Mouse (Mus musculus) adrenal gland, postnatal 10 days (tissue): ENCODE measurements around the gene P2rx4. TPM values are rescaled to one million over a fixed set of nuclear protein-coding genes. Genes with fewer than 3 reads are reported as not detected.
"Not testable (repeated sequence)": the region's sequence is repeated elsewhere in the genome, so short reads cannot be mapped to it uniquely, and the experiment has no call there.

Experiments
- DNase-seq: peaks from one replicate; pipeline ENCODE4 v3.0.0; 2021; ENCODE audit warnings: mixed read lengths
- long read RNA-seq, 2 experiments: library from polyadenylated mRNA; stranded (forward); transcript quantifications; one replicate each; pipeline ENCODE4 v2.0.0; 2021
- total RNA-seq, 2 experiments: library from RNA; stranded (reverse); gene quantifications; 2 replicates each; pipeline ENCODE4 v1.2.3; 2021

Gene P2rx4
- total RNA-seq: 10 to 100 TPM; 29.5 to 32.4 TPM
- long read RNA-seq, experiment 1, transcript P2rx4-202 (11 exons, 1,887 nt): minor isoform, 5 of 75 reads
- long read RNA-seq, experiment 1, transcript P2rx4-201 (12 exons, 2,702 nt): major isoform, 60 of 75 reads
- long read RNA-seq, experiment 1, partial matches to known transcripts: 2 of 75 reads
- long read RNA-seq, experiment 1, other reads (novel, unspliced or antisense): 6 of 75 reads
- long read RNA-seq, experiment 2, transcript P2rx4-201 (12 exons, 2,702 nt): major isoform, 20 of 27 reads
- long read RNA-seq, experiment 2, partial matches to known transcripts: 1 of 27 reads
- long read RNA-seq, experiment 2, other reads (novel, unspliced or antisense): 3 of 27 reads

DNA sequence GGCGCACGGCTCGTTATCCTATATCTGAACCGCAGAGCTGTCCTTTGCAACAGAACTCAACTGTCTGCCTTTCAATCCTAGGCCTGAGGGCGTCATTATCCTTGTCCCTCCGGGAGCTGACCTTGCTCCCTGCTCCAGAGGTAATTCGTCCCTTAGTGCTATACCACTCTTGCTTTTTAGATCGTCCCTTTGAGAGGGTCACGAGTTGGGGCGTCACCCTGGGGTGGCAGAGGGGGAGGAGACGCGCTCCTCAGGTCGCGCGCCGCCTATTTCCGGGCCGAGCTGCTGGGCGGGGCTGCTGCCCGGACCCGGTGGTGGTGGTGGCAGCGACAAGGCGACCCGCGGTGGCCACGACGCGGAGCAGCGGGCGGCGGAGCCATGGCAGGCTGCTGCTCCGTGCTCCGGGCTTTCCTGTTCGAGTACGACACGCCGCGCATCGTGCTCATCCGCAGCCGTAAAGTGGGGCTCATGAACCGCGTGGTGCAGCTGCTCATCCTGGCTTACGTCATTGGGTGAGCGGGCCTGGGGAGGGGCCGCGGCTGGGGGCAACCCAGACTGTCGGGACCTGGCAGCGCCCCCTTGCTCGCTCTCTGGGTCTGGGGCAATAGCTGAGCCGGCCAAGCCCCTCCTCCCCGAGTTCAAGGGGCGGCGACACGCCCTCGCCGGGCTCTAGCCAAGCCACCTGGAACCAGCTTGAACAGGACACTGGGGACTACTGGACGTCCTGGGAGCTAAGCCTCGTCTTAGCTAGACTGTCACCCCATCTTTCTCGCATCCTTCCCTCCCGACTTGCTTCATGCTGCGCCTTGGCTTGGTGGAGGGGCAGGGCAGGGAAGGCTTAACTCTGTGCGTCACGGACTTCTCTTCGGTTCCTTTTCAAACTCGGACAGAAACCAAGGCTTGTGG is at the start of gene P2rx4:
Gene P2rx4, plus strand, starts transcription at position 269 of the 906 bp plus-strand sequence.
- DNase-seq: peak; percentile 86

DNA sequence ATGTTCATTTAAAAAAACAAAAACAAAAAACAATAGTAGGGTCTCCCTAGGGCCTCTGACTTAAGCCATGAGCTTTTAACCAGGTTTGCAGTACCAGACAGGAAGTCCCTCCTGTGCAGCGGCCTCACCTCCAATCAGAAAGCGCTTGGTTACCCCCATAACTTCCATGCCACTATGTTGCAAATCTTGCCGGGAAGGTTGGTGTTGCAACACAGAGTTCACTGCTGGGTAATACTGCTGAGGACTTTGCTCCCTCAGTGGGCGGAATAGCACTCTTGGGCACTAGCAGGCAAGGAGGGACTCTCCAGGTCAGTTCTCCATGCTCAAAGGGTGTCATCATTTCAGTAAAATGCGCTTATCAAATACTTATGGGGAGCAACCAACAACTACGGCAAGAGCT is 44.8 kb upstream of the P2rx4 start:
- DNase-seq: no peak

DNA sequence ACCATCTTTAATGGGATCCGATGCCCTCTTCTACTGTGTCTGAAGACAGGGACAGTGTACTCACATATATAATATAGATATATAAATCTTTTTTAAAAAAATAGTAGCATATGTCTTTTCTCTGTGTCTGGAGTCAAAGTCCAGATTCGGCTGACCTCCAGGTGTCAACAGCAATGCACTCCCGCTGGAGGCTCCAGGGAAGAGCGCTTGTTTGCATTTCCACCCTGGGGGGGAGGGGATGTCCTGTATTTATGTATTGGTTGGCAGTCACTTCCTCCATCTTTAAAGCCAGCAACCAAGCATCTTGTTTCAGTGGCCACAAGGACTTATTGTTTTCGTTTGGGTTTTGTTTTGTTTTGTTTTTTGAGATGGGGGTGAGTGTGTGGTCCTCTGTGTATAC is 42.3 kb upstream of the P2rx4 start:
- no peak for DNase-seq

DNA sequence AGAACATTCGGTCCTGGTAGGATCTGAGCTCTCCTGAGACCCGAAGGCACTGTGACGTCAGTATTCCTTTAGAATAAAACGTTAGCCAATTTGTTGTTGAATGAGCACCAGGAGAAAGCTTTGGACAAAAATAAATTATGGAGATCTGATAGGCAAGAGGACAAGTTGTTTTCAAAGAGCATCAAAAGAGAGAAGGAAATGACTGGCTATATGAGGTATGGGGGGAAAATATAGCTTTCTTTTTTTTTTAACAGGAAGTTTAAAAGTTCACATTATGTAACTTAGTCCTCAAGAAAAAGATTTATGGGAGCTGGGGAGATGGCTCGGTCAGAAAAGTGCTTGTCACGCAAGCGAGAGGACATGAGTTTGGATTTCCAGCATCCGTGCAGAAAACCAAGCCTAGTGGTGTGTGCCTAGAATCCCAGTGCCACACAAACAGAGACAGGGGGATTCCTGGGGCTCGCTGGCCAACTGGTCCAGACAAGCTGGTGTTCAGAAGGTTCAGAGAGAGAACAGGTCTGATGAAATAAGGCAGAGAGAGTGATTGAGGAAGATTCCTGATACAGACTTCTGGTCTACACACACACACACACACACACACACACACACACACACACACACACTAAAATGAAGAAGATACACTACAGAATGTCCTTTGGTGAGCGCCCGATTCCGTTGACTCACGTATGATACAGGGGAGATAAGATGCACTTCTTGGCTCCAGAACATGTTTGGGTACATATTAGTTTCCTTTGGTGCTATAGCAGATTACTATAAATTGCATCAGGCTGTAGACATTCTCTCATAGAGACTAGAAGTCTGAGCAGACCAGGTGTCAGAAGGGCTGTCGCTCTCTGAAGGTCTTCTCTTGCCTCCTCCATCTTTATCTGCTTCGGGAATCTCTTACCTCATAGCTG is 38.1 kb upstream of the P2rx4 start:
- no peak for DNase-seq

DNA sequence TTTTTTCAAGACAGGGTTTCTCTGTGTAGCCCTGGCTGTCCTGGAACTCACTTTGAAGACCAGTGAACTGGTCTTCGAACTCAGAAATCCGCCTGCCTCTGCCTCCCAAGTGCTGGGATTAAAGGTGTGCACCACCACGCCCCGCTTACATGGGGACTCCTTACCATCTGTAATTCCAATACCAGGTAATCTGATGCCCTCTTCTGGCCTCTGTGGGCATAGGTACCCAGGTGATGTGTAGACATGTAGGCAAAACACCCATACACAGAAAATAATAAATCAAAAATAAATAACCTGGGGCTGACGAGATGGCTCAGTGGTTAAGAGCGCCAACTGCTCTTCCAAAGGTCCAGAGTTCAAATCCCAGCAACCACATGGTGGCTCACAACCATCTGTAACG is 35.7 kb upstream of the P2rx4 start:
- not testable (repeated sequence) for DNase-seq

DNA sequence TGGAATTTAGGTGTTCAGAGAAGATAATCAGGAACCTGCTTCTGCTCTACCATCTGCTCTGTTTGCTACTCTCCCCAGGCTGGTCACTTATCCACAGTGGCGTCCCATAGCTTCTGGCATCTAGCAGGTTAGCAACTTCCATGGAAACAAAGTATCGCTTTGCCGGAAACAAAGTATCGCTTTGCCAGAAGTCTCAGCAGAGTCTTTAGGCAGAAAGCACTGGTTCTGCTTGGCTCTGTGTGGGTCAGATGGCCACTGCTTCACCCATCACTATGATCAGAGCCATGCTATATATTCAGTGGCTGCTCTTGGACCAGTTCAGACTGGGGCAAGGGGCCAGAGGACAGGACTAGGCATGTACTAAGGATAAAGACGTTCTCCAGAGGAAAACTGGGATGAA is 35.0 kb upstream of the P2rx4 start:
- DNase-seq: no peak

DNA sequence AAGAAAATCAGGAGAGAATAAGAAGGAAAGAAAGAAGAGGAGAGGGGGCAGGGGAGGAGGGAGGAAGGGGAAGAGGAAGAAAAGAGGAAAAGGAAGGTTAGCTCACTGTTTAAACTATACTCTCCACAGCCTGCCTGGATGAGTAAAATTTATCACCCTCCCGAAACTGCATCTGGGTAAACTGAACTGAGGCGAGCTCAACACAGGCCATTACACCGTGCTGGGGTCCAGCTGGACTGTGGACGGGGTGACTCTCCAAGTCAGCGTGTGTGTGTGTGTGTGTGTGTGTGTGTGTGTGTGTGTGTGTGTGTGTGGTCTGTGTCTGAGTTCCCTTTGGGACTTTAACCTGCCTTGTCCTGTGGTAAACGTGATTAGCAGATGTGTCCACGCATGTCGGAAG is 31.3 kb upstream of the P2rx4 start:
- no peak for DNase-seq

DNA sequence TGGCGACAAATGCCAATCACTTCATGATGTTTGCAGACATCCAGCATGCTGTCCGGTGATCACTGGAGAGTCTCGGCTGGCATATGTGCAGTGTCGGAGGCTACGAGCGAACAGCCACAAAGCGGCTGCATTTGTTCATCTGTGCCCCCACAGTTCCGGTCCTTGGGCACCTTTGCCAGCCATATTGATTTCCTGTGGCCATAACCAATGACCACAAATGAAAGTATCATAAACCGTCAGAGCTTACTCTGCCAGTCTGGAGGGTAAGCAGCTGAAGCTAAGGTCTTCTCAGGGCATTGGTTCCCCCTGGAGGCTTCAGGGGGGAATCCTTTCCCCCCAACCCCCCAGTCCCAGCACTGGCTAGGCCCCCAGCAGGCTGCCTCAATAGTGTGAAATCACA is 29.4 kb upstream of the P2rx4 start:
- DNase-seq: no peak

DNA sequence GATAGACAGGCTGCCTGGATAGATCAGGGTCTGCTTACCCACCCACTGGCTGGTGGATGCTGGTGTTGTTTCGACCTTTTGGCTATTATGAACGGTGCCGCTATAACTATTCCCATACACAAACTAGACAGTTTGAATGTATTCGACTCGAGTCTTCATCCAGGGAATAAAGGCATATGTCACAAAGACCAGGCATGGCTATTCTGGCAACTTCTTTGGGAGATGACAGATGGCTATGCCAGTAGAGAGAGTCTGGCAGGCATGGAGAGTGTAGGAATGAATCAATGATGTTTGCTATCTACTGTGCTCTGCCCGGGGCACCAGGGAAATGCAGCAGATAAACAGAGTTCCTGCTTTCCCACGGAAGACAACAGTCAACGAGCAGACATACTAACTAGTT is 27.5 kb upstream of the P2rx4 start:
- no peak for DNase-seq

DNA sequence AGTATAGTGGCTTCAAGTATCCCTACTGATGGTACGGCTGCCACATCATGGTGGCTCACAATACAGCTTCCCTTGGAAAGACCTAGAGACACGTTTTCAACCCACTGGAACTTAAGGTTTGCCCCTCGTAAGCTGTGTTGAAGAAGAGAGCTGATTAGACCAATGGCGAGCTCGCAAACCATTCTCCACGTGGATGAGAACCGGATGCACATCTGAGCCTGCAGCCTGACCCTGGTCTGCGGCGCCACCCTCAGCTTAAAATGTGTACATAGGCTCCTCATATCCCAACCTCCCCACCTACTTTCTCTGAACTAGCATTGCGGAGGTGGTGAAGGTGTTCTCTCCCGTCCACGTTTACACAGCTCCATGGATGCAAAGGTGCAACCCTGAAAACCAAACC is 26.1 kb upstream of the P2rx4 start:
- no peak for DNase-seq

DNA sequence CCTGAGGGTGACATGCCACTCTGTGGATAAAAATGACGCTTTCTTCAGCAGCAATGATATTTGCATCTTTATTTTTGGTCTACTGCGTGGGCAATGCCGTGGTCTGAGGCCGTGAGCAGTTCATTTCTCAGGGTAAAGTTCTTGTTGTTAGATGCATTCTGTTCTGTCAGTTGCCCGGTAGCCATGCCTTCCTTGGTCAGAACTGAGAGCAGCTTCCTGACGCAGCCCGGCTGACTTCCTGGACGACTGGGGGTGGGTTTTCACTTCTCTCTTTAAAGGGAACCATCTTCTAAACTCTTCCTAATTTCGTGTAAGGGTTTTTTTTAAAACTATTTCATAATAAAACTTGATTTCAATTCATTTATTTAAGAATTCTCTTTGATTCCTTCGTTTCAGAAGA is 23.4 kb upstream of the P2rx4 start:
- DNase-seq: no peak

DNA sequence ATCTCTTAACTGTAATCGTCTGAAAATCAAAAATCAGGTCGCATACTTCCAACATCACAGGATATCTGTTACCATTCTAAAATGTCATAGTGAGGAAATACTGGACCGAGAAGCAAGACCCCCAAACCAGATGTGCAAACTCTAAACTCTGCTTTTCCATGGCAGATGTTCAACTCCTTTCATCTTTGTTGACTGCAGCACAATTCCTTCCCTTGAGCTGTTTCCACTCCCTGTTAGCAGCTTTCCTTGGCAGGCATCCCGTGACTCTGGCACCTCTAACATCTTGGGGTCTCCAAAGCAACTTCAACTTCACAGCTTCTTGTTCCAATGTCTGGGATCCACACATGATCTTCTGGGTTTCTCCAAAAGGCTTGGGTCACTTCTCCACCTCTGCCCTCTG is 20.0 kb upstream of the P2rx4 start:
- DNase-seq: no peak

DNA sequence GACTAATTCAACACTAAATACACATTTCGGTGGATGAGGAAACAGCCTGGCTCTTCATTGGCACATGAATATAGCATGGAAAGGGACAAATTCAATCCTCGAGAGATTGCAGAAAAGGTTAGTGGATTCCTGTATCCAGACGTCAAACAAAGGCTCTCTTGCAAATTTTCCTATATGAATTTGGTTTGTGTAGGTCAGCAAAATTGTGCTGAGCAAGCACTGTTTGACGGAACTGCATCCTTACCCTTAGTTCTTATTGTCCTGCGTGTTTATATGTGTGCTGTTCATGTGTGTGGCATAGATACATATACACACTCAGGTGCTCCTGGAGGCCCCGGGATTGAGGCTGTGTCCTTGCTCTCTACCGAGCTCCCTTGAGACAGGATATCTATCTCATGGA is 18.2 kb upstream of the P2rx4 start:
- DNase-seq: no peak

DNA sequence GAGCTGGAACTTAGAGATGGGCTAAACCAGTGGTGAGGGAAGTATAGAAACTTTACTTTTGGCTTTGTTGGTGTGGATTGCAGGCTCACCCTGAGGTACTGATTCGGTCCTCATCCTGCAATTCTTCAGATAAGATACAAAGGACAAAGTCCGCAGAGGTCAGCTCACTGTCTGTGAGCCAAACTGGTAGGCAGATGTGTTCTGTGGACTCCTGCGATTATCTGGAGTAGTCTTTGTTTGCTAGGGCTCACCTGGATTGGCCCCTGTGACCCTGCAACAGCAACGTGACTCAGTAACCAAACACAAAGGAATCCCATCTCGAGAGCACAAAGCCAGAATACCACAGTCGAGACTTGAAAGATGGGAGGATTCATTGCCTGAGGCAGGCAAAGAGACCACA is 16.9 kb upstream of the P2rx4 start:
- no peak for DNase-seq

DNA sequence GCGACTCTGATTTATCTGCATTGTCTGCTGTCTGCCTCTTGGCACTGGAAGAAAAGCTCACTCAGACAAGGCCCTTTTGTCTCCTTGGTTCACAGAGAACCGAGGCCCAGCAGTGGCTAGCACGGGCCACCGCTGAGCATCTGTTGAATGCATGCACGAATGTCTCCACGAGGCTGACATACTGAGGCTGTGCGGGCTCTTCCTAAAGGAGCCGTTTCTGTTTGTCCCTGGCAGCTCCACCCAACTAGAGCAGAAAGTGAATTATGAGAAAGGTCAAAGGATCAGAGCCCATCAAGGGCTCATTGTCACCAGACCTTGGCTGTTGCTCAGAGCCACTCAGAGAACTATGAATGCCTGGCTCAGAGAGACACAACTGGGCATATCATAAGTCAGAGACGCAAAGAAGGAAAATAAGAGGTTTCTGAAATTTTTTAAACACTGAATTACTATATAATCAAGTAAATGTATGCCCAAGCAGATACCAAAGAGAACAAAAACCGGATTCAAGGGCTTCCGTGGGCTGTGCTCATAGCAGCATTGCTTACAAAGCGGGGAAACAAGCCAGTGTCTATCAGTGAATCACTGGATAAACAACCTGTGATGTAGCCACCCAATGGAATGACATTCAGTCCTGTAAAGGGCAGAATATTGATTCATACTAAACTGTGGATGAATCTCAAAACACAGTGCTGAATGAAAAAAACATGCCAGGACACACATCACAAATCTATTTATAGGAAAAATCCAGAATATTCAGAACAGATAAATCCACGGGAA is 13.7 kb upstream of the P2rx4 start:
- peak; percentile 31 for DNase-seq

DNA sequence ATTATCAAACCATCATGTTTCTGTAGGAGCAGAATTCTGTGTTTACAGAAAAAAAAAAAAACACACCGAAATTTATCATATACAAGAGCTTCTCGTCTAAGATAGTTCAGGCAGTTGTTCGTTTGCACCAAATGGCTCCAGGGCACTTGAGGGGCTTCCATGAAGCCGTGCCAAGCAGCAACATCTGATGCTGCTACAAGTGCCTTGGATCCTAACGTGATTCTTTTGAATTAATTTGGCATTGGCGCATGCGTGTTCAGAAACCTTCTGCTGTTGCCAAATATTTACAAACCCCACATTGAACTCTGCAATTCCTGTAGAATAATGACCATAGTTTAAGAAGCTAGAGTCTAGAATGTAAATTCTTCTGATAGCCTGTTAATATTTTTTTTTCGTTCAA is 11.8 kb upstream of the P2rx4 start:
- no peak for DNase-seq

DNA sequence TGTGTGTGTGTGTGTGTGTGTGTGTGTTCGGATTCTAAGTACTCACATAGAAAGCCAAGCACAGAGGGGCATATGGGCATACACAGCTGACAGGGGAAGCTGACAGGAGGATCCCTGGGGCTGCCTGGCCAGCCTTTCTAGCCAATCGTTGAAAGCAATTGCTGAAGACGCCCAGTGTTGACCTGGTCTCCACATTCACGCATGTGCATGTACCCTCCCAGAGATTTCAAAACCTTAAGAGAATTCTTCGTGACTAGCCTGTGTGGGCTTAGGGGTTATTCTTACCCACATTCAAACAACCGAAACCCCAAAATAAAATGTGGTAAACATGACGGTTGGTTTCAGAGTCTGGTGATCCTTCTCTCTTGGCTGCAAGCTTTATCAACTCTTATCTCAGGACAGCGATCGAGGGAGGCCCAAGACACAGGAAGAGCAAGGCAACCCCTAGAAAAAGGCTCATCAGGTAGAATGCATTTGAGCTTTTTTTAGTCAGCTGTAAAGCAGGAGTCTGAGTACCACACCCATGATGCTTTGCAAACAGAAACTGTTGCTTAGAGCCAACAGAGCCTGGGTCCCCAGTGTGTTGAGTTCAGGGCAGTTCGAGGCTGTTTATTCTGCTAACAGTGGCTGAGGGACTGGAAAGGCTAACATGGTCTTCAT is 9.2 kb upstream of the P2rx4 start:
- peak; percentile 17 for DNase-seq

DNA sequence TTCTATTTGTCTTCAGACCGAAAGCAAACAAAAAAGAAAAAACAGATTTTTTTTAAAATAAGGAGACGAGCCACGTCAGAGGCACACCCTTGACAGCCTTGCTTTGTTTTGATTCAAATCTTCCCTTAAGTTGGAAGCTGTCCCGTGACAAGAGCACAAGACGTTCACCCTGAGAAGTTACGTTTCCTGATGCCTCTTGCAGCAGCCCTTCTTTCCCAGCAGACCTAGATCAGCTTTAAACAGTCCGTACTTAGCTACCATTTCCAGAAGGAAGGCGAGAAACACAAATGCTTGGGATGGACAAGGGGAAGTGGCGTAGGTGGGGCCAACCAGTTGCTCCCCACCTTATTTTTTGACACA is 8.7 kb upstream of the P2rx4 start:
- DNase-seq: no peak

DNA sequence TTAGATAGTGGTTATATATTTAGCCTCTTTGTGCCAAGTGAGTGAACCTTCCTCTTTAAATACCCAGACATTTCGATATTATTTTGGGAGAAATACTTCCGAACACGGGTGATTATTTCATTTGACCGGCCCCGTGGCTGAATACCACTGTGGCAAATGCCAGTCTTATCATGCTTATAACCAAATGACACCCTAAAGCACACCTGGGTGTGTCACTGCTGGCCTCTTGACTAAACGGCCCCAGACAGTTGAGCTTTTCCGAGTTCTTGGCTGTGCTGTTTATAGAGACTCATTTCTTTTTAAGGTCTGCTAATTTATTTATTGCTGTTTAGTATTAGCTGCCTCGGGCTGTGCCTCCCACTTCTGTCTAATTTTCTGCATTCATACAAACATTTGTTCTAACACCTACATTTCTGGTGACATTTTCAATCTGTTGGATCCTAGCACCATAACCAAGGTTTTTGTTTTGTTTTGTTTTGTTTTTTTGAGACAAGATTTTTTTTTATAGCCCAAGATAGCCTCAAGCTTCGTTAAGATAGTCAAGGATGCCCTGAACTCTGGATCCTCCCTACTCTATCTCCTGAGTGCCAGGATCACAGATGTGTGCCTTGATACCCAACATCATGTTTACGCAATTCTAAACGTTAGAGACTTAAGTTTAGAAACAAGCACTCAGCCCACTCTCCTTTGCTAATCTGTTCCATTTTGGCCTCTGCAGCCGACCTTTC is 7.1 kb upstream of the P2rx4 start:
- DNase-seq: no peak

DNA sequence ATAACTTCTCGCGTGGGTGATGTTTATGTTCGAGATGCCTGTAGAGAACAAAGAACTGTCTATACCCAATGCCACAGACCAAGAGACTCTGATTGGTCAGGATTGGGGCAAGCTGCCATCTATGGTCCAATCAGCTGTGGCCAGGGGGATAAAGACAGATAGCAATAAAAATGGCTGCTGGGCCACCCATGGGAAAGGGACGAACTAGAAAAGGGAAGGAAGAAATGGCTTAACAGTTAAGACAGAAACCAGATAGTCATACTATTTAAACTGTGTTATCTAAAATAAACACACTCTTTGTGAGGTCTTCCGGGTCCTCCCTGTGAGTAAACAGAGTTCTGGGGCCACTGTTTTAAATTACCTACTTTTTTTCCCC is 6.5 kb upstream of the P2rx4 start:
- no peak for DNase-seq

DNA sequence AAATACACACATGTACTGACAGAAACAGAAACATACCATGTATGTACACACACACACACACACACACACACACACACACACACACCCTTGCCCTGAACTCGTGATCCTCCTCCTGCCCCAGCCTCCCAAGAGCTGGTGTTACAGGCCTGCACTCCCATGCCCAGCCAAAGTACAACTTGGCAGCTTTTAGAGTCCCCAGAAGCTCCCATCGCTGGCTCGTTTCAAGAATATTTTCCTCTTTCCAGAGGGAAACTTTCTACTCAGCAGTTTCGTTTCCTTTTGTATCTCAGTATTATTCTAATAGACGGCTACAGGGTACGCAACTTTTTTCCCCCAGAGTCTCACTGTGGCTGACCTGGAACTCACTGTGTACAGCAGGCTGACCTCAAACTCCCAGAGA is 5.2 kb upstream of the P2rx4 start:
- DNase-seq: peak; percentile 24
